Mouse (Mus musculus): ENCODE results near the gene Rbks.

- TF ChIP-seq CTCF (IDR thresholded peaks at IDR 0.05; ENCODE audit: control insufficient read depth, insufficient read depth, low read length) (no peak), POLR2A (IDR thresholded peaks at IDR 0.05; ENCODE audit: borderline replicate concordance, control insufficient read depth, low read depth, low read length) (no peak)
Measured at GRCm38 (mm10) chr5:31704971-31705370, 7.5 kb upstream of the Rbks start.
